Mouse (Mus musculus): Measurements from ENCODE around the gene Cdca7l. TPM values are rescaled to one million over a fixed set of nuclear protein-coding genes. Genes with fewer than 3 reads are reported as not detected.
A peak's percentile ranks its signal among the peaks of the same experiment; 100 is the strongest.

Cdca7l gene
- polyA plus RNA-seq, 1 experiment, result 34.8 TPM

- Histone ChIP-seq H3K9ac (ENCODE audit: low read depth, poor library complexity, severe bottlenecking) (no peak overlapping the region), H3K36me3 (ENCODE audit: control insufficient read depth, insufficient read depth, low read length, poor library complexity, severe bottlenecking) (no peaks in the 10 kb centered on the region), H3K27ac (ENCODE audit: insufficient read depth, low read length) (no peak overlapping the region), H3K4me3 (ENCODE audit: low read depth, low read length) (no peak overlapping the region), H3K4me1 (ENCODE audit: control insufficient read depth, insufficient read depth, low read length) (no peaks in the 10 kb centered on the region), H3K9me3 (replicated peaks; ENCODE audit: control insufficient read depth, insufficient read depth, low read length, poor library complexity, severe bottlenecking) (no peaks in the 10 kb centered on the region), H3K27me3 (ENCODE audit: control insufficient read depth, insufficient read depth, low read length, poor library complexity, severe bottlenecking) (no peaks in the 10 kb centered on the region)
- TF ChIP-seq CTCF (IDR thresholded peaks at IDR 0.05; ENCODE audit: low read depth, low read length) (no peak), POLR2A (IDR thresholded peaks at IDR 0.05; ENCODE audit: insufficient read depth, low read length) (no peak), EP300 (IDR thresholded peaks at IDR 0.05; ENCODE audit: insufficient read depth, low read depth, low read length) (no peak)
Observed at GRCm38 (mm10) chr12:117831351-117831961, 27.4 kb downstream of the Cdca7l start.

- Histone ChIP-seq H3K4me3 (ENCODE audit: low read depth, low read length) (no peak overlapping the region), H3K9ac (ENCODE audit: low read depth, poor library complexity, severe bottlenecking) (no peak overlapping the region), H3K9me3 (replicated peaks; ENCODE audit: control insufficient read depth, insufficient read depth, low read length, poor library complexity, severe bottlenecking) (no peaks in the 10 kb centered on the region), H3K36me3 (ENCODE audit: control insufficient read depth, insufficient read depth, low read length, poor library complexity, severe bottlenecking) (no peaks in the 10 kb centered on the region), H3K4me1 (ENCODE audit: control insufficient read depth, insufficient read depth, low read length) (no peaks in the 10 kb centered on the region), H3K27me3 (ENCODE audit: control insufficient read depth, insufficient read depth, low read length, poor library complexity, severe bottlenecking) (no peaks in the 10 kb centered on the region), H3K27ac (ENCODE audit: insufficient read depth, low read length) (no peak overlapping the region)
- TF ChIP-seq POLR2A (IDR thresholded peaks at IDR 0.05; ENCODE audit: insufficient read depth, low read length) (no peak), EP300 (IDR thresholded peaks at IDR 0.05; ENCODE audit: insufficient read depth, low read depth, low read length) (no peak), CTCF (IDR thresholded peaks at IDR 0.05; ENCODE audit: low read depth, low read length) (no peak)
Observed at GRCm38 (mm10) chr12:117832190-117832589, 28.1 kb downstream of the Cdca7l start.

- no peaks in the 10 kb centered on the region for H3K4me1 ChIP-seq (ENCODE audit: control insufficient read depth, insufficient read depth, low read length)
Observed at GRCm38 (mm10) chr12:117834652-117835051, 30.6 kb downstream of the Cdca7l start.

GRCm38 (mm10) chr12:117835371-117835770, 31.3 kb downstream of the Cdca7l start:
- H3K27me3 ChIP-seq (ENCODE audit: control insufficient read depth, insufficient read depth, low read length, poor library complexity, severe bottlenecking), result no peaks in the 10 kb centered on the region
- no peaks in the 10 kb centered on the region for H3K4me1 ChIP-seq (ENCODE audit: control insufficient read depth, insufficient read depth, low read length)
- H3K36me3 ChIP-seq (ENCODE audit: control insufficient read depth, insufficient read depth, low read length, poor library complexity, severe bottlenecking), result no peaks in the 10 kb centered on the region
- H3K9me3 ChIP-seq (replicated peaks; ENCODE audit: control insufficient read depth, insufficient read depth, low read length, poor library complexity, severe bottlenecking), result no peaks in the 10 kb centered on the region
- H3K9ac ChIP-seq (ENCODE audit: low read depth, poor library complexity, severe bottlenecking), result no peak overlapping the region
- TF ChIP-seq EP300 (IDR thresholded peaks at IDR 0.05; ENCODE audit: insufficient read depth, low read depth, low read length) (no peak), CTCF (IDR thresholded peaks at IDR 0.05; ENCODE audit: low read depth, low read length) (no peak), POLR2A (IDR thresholded peaks at IDR 0.05; ENCODE audit: insufficient read depth, low read length) (no peak)
- no peak overlapping the region for H3K27ac ChIP-seq (ENCODE audit: insufficient read depth, low read length)
- no peak overlapping the region for H3K4me3 ChIP-seq (ENCODE audit: low read depth, low read length)

More at GRCm38 (mm10) chr12:117834652-117835051, 30.6 kb downstream of the Cdca7l start:
- Histone ChIP-seq H3K9ac (ENCODE audit: low read depth, poor library complexity, severe bottlenecking) (no peak overlapping the region), H3K36me3 (ENCODE audit: control insufficient read depth, insufficient read depth, low read length, poor library complexity, severe bottlenecking) (no peaks in the 10 kb centered on the region), H3K9me3 (replicated peaks; ENCODE audit: control insufficient read depth, insufficient read depth, low read length, poor library complexity, severe bottlenecking) (no peaks in the 10 kb centered on the region), H3K27ac (ENCODE audit: insufficient read depth, low read length) (no peak overlapping the region), H3K27me3 (ENCODE audit: control insufficient read depth, insufficient read depth, low read length, poor library complexity, severe bottlenecking) (no peaks in the 10 kb centered on the region), H3K4me3 (ENCODE audit: low read depth, low read length) (no peak overlapping the region)
- TF ChIP-seq POLR2A (IDR thresholded peaks at IDR 0.05; ENCODE audit: insufficient read depth, low read length), result no peak
- TF ChIP-seq EP300 (IDR thresholded peaks at IDR 0.05; ENCODE audit: insufficient read depth, low read depth, low read length), result no peak
- peak; percentile 14 for TF ChIP-seq CTCF (IDR thresholded peaks at IDR 0.05; ENCODE audit: low read depth, low read length)

GRCm38 (mm10) chr12:117837376-117837775, 33.3 kb downstream of the Cdca7l start:
- no peak overlapping the region for H3K9ac ChIP-seq (ENCODE audit: low read depth, poor library complexity, severe bottlenecking)
- TF ChIP-seq EP300 (IDR thresholded peaks at IDR 0.05; ENCODE audit: insufficient read depth, low read depth, low read length) (no peak), POLR2A (IDR thresholded peaks at IDR 0.05; ENCODE audit: insufficient read depth, low read length) (no peak)
- H3K36me3 ChIP-seq (ENCODE audit: control insufficient read depth, insufficient read depth, low read length, poor library complexity, severe bottlenecking), result no peaks in the 10 kb centered on the region
- H3K27ac ChIP-seq (ENCODE audit: insufficient read depth, low read length), result no peak overlapping the region
- no peaks in the 10 kb centered on the region for H3K27me3 ChIP-seq (ENCODE audit: control insufficient read depth, insufficient read depth, low read length, poor library complexity, severe bottlenecking)
- no peak overlapping the region for H3K4me3 ChIP-seq (ENCODE audit: low read depth, low read length)
- no peaks in the 10 kb centered on the region for H3K4me1 ChIP-seq (ENCODE audit: control insufficient read depth, insufficient read depth, low read length)
- H3K9me3 ChIP-seq (replicated peaks; ENCODE audit: control insufficient read depth, insufficient read depth, low read length, poor library complexity, severe bottlenecking), result no peaks in the 10 kb centered on the region

- Histone ChIP-seq H3K9me3 (replicated peaks; ENCODE audit: control insufficient read depth, insufficient read depth, low read length, poor library complexity, severe bottlenecking) (no peaks in the 10 kb centered on the region), H3K27ac (ENCODE audit: insufficient read depth, low read length) (no peak overlapping the region), H3K27me3 (ENCODE audit: control insufficient read depth, insufficient read depth, low read length, poor library complexity, severe bottlenecking) (no peaks in the 10 kb centered on the region), H3K9ac (ENCODE audit: low read depth, poor library complexity, severe bottlenecking) (no peak overlapping the region), H3K4me3 (ENCODE audit: low read depth, low read length) (no peak overlapping the region), H3K4me1 (ENCODE audit: control insufficient read depth, insufficient read depth, low read length) (peaks cover 2% of the 10 kb centered on the region), H3K36me3 (ENCODE audit: control insufficient read depth, insufficient read depth, low read length, poor library complexity, severe bottlenecking) (no peaks in the 10 kb centered on the region)
- TF ChIP-seq EP300 (IDR thresholded peaks at IDR 0.05; ENCODE audit: insufficient read depth, low read depth, low read length) (no peak), CTCF (IDR thresholded peaks at IDR 0.05; ENCODE audit: low read depth, low read length) (no peak), POLR2A (IDR thresholded peaks at IDR 0.05; ENCODE audit: insufficient read depth, low read length) (no peak)
Observed at GRCm38 (mm10) chr12:117840705-117841104, 36.6 kb downstream of the Cdca7l start.

All from ES-Bruce4 (cell line).